Mouse (Mus musculus): ENCODE results near the gene Ptgs2.

DNA sequence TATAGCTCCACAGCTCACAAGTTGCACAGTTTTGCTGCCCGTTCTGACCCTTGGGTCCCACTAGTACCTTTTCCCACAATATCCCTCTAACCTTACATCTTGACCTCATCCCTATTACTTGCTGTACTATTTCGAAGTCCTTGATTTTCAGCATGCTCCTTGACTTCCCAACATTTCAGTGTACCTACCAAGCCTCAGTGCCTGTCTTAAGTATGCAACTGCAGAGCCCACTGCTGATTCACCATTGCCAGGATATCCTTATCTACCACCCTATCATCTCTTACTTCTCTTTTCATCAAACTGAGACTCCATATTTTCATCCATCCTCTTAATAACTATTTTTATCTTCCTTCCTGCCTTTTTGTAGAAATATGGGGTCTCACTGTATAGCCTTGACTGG is 9.8 kb downstream of the Ptgs2 start:
- TF ChIP-seq CTCF (IDR thresholded peaks at IDR 0.05 in 2 of 3, conservative IDR thresholded peaks at IDR 0.05 in 1 of 3; ENCODE audit: control insufficient read depth in 1 of 3, insufficient read depth in 1 of 3, low read depth in 2 of 3, low read length in 3 of 3, poor library complexity in 1 of 3, severe bottlenecking in 1 of 3) (no peak), EP300 (IDR thresholded peaks at IDR 0.05; ENCODE audit: low read depth in 1 of 2, low read length in 2 of 2) (no peak), POLR2A (IDR thresholded peaks at IDR 0.05; ENCODE audit: control insufficient read depth in 1 of 2, insufficient read depth in 1 of 2, low read depth in 1 of 2, low read length in 2 of 2, poor library complexity in 1 of 2) (no peak), TAL1 (IDR thresholded peaks at IDR 0.05; ENCODE audit: low read length) (no peak), CHD2 (IDR thresholded peaks at IDR 0.05; ENCODE audit: low read length) (no peak), USF2 (IDR thresholded peaks at IDR 0.05; ENCODE audit: borderline replicate concordance in 1 of 2, insufficient read depth in 1 of 2, low read depth in 1 of 2, low read length in 2 of 2) (no peak), TBP (IDR thresholded peaks at IDR 0.05; ENCODE audit: low read depth, low read length) (no peak), USF1 (IDR thresholded peaks at IDR 0.05; ENCODE audit: low read depth, low read length) (no peak), MAZ (IDR thresholded peaks at IDR 0.05; ENCODE audit: low read depth, low read length) (no peak), MYC (IDR thresholded peaks at IDR 0.05; ENCODE audit: low read depth, low read length) (no peak), HCFC1 (IDR thresholded peaks at IDR 0.05; ENCODE audit: low read depth, low read length) (no peak), GATA1 (IDR thresholded peaks at IDR 0.05; ENCODE audit: low read depth, low read length) (peak; percentile 48), RAD21 (IDR thresholded peaks at IDR 0.05; ENCODE audit: low read depth, low read length) (no peak), KAT2A (conservative IDR thresholded peaks at IDR 0.05; ENCODE audit: low read depth, low read length) (no peak)

All from MEL (cell line).